Mouse (Mus musculus) bone marrow, adult 2 months (tissue): Measurements from ENCODE around the gene Cdk17.

Experiments
- CTCF ChIP-seq: fragments of 200-500 bp; IDR thresholded peaks from 2 replicates; pipeline ENCODE4 v1.5.1; 2011; ENCODE audit warnings: low read length, control low read depth; ENCODE audit not compliant: control insufficient read depth, insufficient read depth
- POLR2A ChIP-seq: fragments of 200-500 bp; IDR thresholded peaks from 2 replicates; pipeline ENCODE4 v1.6.1; 2011; ENCODE audit warnings: low read depth, mild to moderate bottlenecking, control low read depth, low read length, borderline replicate concordance; ENCODE audit not compliant: control insufficient read depth

DNA sequence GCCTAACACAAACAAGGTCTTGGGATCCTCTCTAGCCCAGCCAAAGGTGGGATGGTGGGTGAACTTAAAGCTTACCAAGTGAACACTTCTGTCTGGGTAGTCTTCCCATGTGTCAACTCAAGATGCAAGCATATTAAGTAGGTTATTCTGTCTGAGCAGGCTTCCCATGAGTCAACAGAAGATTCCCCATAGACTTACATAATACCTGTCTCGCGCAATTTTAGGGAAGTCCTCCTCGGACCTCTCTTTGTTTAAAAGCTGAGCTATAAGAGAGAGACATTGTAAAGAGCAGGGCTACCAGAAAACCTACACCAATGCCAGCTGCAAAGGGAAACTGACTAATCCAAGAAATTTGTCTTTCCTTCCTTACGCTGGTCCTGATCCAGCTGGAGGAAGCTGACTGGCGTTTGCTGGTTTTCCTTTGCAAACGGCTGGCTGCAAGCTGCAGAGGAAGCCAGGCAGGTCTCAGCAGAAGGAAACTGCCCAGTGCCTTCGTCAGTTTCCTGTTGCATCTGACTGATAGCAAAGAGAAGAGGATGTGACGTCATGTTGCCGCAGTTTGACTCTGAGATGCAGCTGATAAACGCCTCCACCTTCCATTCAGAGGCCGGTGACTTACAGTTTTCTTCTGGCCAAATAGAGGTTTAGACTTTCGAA, 36.6 kb upstream of the Cdk17 start:
- TF ChIP-seq CTCF (no peak), POLR2A (no peak)
